Mouse (Mus musculus) lung, postnatal 4 days (tissue): ENCODE measurements around the gene Kbtbd7.
"Not testable (repeated sequence)": the region's sequence is repeated elsewhere in the genome, so short reads cannot be mapped to it uniquely, and the experiment has no call there.

Source experiments
- DNase-seq, 2 experiments: peaks; one replicate each; pipeline ENCODE4 v3.0.0; 2021

Kbtbd7 gene

DNA sequence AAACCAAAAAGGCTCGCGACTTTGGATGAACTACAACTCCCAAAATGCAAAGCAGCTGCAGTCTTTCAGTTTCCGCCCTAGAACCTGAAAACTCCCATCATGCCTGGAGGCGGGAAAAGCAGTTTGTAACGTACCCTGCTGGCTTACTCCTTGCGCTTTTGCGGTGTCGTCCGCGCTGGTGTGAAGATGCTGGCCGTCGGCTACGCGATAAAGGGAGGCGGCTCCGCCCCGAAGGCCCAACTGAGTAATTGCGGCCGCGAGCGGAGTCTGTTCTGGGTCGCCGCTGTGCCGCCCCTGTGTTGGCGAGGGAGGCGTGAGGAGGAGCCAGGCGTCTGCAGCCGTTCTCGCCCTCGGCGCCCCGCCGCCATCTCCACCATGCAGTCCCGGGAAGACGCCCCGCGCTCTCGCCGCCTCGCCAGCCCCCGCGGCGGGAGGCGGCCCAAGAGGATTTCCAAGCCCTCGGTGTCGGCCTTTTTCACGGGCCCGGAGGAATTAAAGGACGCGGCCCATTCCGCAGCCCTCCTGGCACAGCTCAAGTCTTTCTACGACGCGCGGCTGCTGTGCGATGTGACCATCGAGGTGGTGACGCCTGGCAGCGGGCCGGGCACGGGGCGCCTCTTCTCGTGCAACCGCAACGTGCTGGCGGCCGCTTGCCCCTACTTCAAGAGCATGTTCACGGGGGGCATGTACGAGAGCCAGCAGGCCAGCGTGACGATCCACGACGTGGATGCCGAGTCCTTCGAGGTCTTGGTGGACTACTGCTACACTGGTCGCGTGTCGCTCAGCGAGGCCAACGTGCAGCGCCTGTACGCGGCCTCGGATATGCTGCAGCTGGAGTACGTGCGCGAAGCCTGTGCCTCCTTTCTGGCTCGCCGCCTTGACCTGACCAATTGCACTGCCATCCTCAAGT is 25.6 kb downstream of the Kbtbd7 start, which contains the start of gene Kbtbd6:
Kbtbd6 (plus strand) TSS at position 155 of the 910 bp plus-strand sequence.
- DNase-seq: peak; percentile 81 to 83

DNA sequence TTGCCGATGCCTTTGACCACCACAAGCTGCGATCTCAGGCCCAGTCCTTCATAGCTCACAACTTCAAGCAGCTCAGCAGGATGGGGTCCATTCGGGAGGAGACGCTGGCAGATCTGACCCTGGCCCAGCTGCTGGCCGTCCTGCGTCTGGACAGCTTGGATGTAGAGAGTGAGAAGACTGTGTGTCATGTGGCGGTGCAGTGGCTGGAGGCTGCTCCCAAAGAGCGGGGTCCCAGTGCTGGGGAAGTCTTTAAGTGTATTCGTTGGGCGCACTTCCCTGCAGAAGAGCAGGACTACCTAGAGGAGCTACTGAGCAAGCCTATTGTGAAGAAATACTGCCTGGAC is 26.3 kb downstream of the Kbtbd7 start:
- DNase-seq: not testable (repeated sequence)

DNA sequence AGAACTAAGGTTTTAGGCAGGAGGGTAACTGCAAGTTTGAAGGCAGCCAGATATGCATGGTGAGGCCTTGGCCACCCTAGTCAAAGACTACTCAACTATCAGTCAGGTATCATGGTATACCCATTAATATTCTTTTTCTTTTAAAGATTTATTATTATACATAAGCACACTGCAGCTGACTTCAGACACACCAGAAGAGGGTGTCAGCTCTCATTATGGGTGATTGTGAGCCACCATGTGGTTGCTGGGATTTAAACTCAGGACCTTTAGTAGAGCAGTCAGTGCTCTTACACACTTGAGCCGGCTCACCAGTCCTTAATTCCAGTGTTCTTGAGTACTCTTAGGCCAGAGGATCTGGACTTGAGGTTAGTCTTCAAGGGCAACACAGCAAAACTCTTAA is 34.1 kb downstream of the Kbtbd7 start:
- no peak for DNase-seq

DNA sequence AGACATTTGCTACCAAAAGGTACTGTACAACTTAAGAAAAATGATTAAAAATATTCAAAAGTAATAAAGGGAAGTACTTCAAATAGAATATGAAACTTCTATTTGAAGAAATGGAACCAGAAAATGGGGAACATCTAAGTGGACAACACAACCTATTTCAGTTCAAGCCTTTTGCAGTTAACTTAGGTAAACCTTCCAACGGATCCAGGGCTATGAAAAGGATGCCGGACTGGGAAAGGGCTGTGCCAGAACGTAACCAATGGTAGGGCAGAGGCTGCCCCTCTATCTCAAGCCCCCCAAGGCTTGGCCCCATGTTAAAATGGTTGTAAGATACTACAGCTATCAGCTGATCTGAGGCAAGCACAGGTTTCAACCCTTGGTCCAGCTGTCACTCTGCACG is 34.7 kb downstream of the Kbtbd7 start:
- DNase-seq: no peak

DNA sequence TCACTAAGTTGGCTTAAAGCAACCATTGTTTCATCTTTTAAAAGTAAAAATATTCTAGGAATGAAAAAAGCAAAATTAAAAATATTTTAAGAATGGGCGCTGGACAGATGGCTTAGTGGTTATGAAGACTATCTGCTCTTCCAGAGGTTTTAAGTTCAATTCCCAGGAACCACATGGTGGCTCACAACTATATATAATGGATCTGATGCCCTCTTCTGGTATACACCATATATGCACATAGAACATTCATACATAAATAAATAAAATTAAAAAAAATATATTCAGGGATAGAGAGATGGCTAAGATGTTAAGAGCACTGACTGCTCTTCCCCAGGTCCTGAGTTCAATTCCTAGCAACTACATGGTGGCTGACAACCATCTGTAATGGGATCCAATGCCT is 39.3 kb downstream of the Kbtbd7 start:
- no peak for DNase-seq

DNA sequence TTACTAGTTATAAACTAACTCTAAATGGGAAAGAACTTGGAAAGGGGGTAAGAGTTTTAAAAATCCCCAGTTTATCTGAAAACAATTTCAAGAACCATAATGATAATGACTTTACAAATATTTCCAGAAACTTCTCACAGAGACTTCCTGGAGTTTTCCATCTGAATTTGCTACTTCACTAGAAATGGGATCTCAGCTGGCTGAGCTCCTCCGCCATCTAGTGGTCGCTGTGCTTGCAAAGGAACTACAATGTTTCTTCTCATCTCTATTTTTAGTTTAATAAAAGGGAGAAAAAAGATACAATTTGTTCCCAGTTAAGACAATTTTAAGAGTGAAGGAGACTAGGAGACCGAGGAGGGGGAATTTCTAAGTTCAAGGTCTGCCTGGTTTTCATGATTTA is 41.3 kb downstream of the Kbtbd7 start:
- DNase-seq: peak in 1 of 2 experiments; percentile 71

DNA sequence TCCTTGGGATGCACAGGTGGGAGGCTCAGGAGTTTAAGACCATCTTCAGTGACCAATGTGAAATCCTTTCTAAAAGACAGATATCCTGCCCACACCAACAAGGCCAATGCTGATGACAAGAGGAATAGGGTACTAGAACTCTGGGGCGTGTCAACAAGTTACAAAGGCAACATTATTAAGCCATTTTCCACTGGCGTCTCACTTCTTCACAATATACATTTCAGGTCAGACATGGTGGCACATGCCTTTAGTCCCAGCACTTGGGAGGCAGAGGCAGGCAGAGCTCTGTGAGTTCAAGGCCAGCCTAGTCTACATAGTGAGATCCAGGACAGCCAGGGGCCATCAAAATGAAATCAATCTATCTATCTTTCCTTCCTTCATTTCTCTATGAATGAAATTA is 47.1 kb downstream of the Kbtbd7 start:
- DNase-seq: no peak
